9 mouse cellular contexts compared by ENCODE assay signal in the genomic region with DNA sequence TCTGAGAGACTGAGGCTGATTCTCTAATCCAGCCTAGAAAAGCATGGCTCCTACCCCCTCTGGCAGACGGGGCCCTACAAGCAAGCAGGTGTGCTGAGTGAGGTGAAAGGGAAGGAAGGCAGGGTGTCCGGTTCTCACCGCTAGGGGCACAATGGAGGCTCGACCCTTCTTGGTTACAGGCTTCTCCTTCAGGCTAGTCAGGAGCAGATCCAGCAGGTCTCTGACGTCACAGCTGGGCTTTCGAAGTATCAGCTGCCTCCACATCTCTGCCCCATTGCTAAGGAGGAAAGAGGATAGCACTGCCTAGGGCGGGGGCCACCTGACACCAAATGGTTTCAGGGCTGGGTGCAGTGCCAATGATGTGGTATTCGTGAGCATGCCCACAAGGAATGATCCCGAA. TPM values are rescaled to one million over a fixed set of nuclear protein-coding genes. Genes with fewer than 3 reads are reported as not detected.
DNase-seq lines count a peak whose midpoint lies in the region; ATAC-seq and TF ChIP-seq lines count a peak whose summit lies in the region.
"Had no signal": no experiment of that assay in that cellular context is flagged by ENCODE, and none has a peak within 500 bp of the region (broad histone marks: within the 10 kb centered on the region; RNA-seq: fewer than 3 reads in every experiment).

No protein-coding gene starts in this region.

- H3K27ac ChIP-seq in thymus, adult 2 months (ENCODE audit: control insufficient read depth, insufficient read depth, low read length) = no peak overlapping the region
- no peak overlapping the region for H3K27ac ChIP-seq in hindbrain, embryonic 12.5 days
- H3K27ac ChIP-seq: heart, embryonic 13.5 days had no signal

- H3K27me3 ChIP-seq in thymus, adult 2 months (ENCODE audit: control insufficient read depth, insufficient read depth, low read length) = no peaks in the 10 kb centered on the region
- 0 out of 2 replicates have a peak, but pooled peaks cover 4% of the 10 kb centered on the region for H3K27me3 ChIP-seq in hindbrain, embryonic 12.5 days

- 20% methylated on average over 9 of the region's 9 CpGs for WGBS in thymus, adult 2 months
- WGBS in hindbrain, embryonic 12.5 days = 20% methylated on average over 9 of the region's 9 CpGs

- intact Hi-C loops in left cerebral cortex, postnatal 25 days (cut with DNase I) = no loop called here

- no peaks in the 10 kb centered on the region for H3K4me1 ChIP-seq in thymus, adult 2 months (replicated peaks; ENCODE audit: control insufficient read depth, insufficient read depth, low read length)
- peaks cover 20% of the 10 kb centered on the region for H3K4me1 ChIP-seq in hindbrain, embryonic 12.5 days

- no peak overlapping the region for H3K4me2 ChIP-seq in hindbrain, embryonic 12.5 days (replicated peaks)
- H3K4me2 ChIP-seq: heart, embryonic 13.5 days had no signal

- no peaks in the 10 kb centered on the region for H3K36me3 ChIP-seq in thymus, adult 2 months (ENCODE audit: control insufficient read depth, insufficient read depth, low read length)
- no peaks in the 10 kb centered on the region for H3K36me3 ChIP-seq in hindbrain, embryonic 12.5 days
- H3K36me3 ChIP-seq: heart, embryonic 13.5 days had no signal

- DNase-seq in CD4-positive, CD25-positive, alpha-beta regulatory T cell, adult 2 months (ENCODE audit: low read depth, low spot score) = peak; percentile 52
- peak; percentile 20 for DNase-seq in thymus, adult 2 months
- DNase-seq in thymus, adult 18-20 months = no peak
- DNase-seq in left cerebral cortex, postnatal 25 days (ENCODE audit: low spot score in 2 of 2) = peak; percentile 26 to 55
- peak; percentile 33 for DNase-seq in naive thymus-derived CD4-positive, alpha-beta T cell, adult 2 months (ENCODE audit: low read depth)
- no peak for DNase-seq in ovary, postnatal 14 days (ENCODE audit: low spot score)

- H3K4me3 ChIP-seq in thymus, adult 2 months (ENCODE audit: control insufficient read depth, insufficient read depth, low read length) = no peak overlapping the region
- H3K4me3 ChIP-seq in hindbrain, embryonic 12.5 days = no peak overlapping the region
- H3K4me3 ChIP-seq: heart, embryonic 13.5 days had no signal

- TF ChIP-seq CTCF in thymus, adult 2 months (IDR thresholded peaks at IDR 0.05; ENCODE audit: borderline replicate concordance, control insufficient read depth, extremely low read depth, insufficient read depth, low read length, poor library complexity) = peak; percentile 71; the same call in 1 of the 2 replicates

- no peaks in the 10 kb centered on the region for H3K9me3 ChIP-seq in hindbrain, embryonic 12.5 days (replicated peaks)
- H3K9me3 ChIP-seq: heart, embryonic 13.5 days had no signal

- TF ChIP-seq POLR2A in thymus, adult 2 months (IDR thresholded peaks at IDR 0.05; ENCODE audit: control insufficient read depth, extremely low read depth, insufficient read depth, low read length, poor library complexity) = no peak

- no peak overlapping the region for H3K9ac ChIP-seq in hindbrain, embryonic 12.5 days
- H3K9ac ChIP-seq: heart, embryonic 13.5 days had no signal

- no peak for ATAC-seq in CD4-positive, CD25-positive, alpha-beta regulatory T cell, adult 4 months
- peak; percentile 38 for ATAC-seq in hindbrain, embryonic 12.5 days (ENCODE audit: low FRiP score)

RNA-seq across cellular contexts. Expression of gene Ttc4, which starts 21.2 kb away (rescaled TPM):
- 10 to 100 TPM; 53.8 to 77.4 TPM for polyA plus RNA-seq in CD4-positive, CD25-positive, alpha-beta regulatory T cell, adult 4 months (2017; shearing (Covaris generic))
- polyA plus RNA-seq in thymus, adult 2 months (2012; rRNA removed) = 72.0 and 87.8 TPM in 2 replicates
- polyA plus RNA-seq in hindbrain, embryonic 12.5 days (2016; fragmentation: Nextera tagmentation; extraction: Ambion mirVana) = 97.6 and 99.6 TPM in 2 replicates
- total RNA-seq in left cerebral cortex, postnatal 25 days (2021) = 10 to 100 TPM; 40.1 to 41.6 TPM

RNA-seq across cellular contexts. Expression of gene Mroh7, which starts 30.7 kb away (rescaled TPM):
- not detected for polyA plus RNA-seq in CD4-positive, CD25-positive, alpha-beta regulatory T cell, adult 4 months (2017; shearing (Covaris generic))
- polyA plus RNA-seq in thymus, adult 2 months (2012; rRNA removed) = 0.22 and 0.27 TPM in 2 replicates
- 0.81 and 0.91 TPM in 2 replicates for polyA plus RNA-seq in hindbrain, embryonic 12.5 days (2016; fragmentation: Nextera tagmentation; extraction: Ambion mirVana)
- 1 to 10 TPM; 2.3 to 2.9 TPM for total RNA-seq in left cerebral cortex, postnatal 25 days (2021)

RNA-seq across cellular contexts. Expression of gene Fam151a, which starts 33.7 kb away (rescaled TPM):
- polyA plus RNA-seq in CD4-positive, CD25-positive, alpha-beta regulatory T cell, adult 4 months (2017; shearing (Covaris generic)) = not detected
- 0.52 and 1.2 TPM in 2 replicates for polyA plus RNA-seq in thymus, adult 2 months (2012; rRNA removed)
- polyA plus RNA-seq in hindbrain, embryonic 12.5 days (2016; fragmentation: Nextera tagmentation; extraction: Ambion mirVana) = not detected in 2 replicates
- total RNA-seq in left cerebral cortex, postnatal 25 days (2021) = not detected

RNA-seq across cellular contexts. Expression of gene Pars2, which starts 49.1 kb away (rescaled TPM):
- 10 to 100 TPM; 11.4 to 17.4 TPM for polyA plus RNA-seq in CD4-positive, CD25-positive, alpha-beta regulatory T cell, adult 4 months (2017; shearing (Covaris generic))
- 16.3 and 17.3 TPM in 2 replicates for polyA plus RNA-seq in thymus, adult 2 months (2012; rRNA removed)
- 10.6 and 11.7 TPM in 2 replicates for polyA plus RNA-seq in hindbrain, embryonic 12.5 days (2016; fragmentation: Nextera tagmentation; extraction: Ambion mirVana)
- 1 to 10 TPM; 6.3 to 7.1 TPM for total RNA-seq in left cerebral cortex, postnatal 25 days (2021)

Comparison
In these comparisons a context has a peak if more than half of its experiments do, and no peak if none do; other contexts are left out.
1. DNase-seq: peak in CD4-positive, CD25-positive, alpha-beta regulatory T cell, adult 2 months (single experiment), thymus, adult 2 months (single experiment), left cerebral cortex, postnatal 25 days (2 of 2) and naive thymus-derived CD4-positive, alpha-beta T cell, adult 2 months (single experiment); none in thymus, adult 18-20 months (0 of 2) and ovary, postnatal 14 days (single experiment).